Mouse (Mus musculus) small intestine, adult 2 months (tissue): ENCODE measurements around the gene Cd22.
A peak's percentile ranks its signal among the peaks of the same experiment; 100 is the strongest.

ENCODE experiments used
- CTCF ChIP-seq: fragments of 200-500 bp; IDR thresholded peaks from 2 replicates; pipeline ENCODE4 v1.5.1; 2012; ENCODE audit warnings: low read depth, mild to moderate bottlenecking, control low read depth, inconsistent platforms, low read length, moderate library complexity, mixed read lengths; ENCODE audit not compliant: insufficient replicate concordance, insufficient read length; ENCODE audit errors: extremely low read depth
- POLR2A ChIP-seq: fragments of 200-500 bp; IDR thresholded peaks from 2 replicates; pipeline ENCODE4 v1.6.1; 2012; ENCODE audit warnings: low read depth, mild to moderate bottlenecking, control low read depth, inconsistent platforms, low read length, moderate library complexity

DNA sequence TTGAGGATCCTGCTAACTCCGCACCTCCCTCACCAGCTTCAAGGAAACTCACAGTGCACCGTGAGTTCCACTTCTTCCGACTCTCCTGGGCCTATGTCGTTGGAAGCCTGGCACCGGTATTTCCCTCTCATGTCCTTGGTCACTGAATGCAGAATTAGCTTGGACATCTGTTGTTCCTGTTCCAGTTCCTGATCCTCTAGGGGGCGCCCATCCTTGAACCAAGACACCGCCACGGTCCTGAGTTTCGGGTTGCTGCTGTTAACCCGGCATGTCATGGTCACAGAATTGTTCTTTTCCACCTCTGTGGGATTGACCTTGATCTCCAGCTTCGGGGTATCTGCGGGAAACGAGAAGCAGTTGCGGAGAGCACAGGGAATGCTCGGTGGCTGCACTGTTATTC lies 7.1 kb downstream of the Cd22 start:
- TF ChIP-seq CTCF (peak; percentile 72; the same call in 1 of the 2 replicates), POLR2A (no peak)
